Mouse (Mus musculus): ENCODE results near the gene Apol9b. TPM values are rescaled to one million over a fixed set of nuclear protein-coding genes. Genes with fewer than 3 reads are reported as not detected.
"Not testable (repeated sequence)": the region's sequence is repeated elsewhere in the genome, so short reads cannot be mapped to it uniquely, and the experiment has no call there.

Gene Apol9b
- polyA plus RNA-seq, 1 experiment from 2014 or later, result 0.17 TPM

DNA sequence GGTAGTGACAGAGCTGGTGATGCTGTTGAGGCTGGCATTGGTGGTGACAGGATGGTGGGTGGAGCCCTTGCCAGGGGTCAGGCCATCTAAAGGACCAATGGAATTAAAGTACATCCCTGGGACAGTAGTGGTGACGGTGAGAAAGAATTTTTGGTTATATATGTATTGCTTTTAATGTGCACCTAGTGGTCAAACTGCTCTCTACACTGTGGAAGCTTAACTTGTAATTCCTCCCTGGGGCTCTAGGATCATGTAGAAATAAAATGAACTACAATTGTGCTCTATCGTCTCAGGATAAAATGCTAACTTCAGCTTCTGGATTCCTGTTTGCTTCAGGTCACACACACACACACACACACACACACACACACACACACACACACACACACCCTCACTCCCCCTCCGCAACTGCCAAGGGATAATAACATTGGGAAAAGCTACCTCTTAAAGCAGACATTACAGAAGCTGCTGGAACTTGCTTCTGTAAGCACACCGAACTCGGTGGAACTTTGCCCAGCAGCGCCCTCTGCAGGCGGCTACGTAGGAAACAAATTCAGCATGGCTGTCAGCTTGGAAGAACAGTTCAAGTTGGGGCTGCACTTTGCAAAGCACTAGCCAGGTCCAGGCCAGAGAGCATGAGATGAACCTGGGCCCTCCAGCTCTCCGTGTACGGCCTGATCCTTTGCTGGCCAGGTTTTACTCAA is 4.5 kb upstream of the Apol9b start:
- not testable (repeated sequence) for H3K9ac ChIP-seq (ENCODE audit: low read length); H3K27ac ChIP-seq (ENCODE audit: low read length); H3K9me3 ChIP-seq (replicated peaks; ENCODE audit: control insufficient read depth, low read length); H3K4me3 ChIP-seq (ENCODE audit: low read length); H3K36me3 ChIP-seq (ENCODE audit: control insufficient read depth, insufficient read depth); H3K4me2 ChIP-seq (ENCODE audit: low read depth, low read length); H3K4me1 ChIP-seq (ENCODE audit: control insufficient read depth, insufficient read depth, low read length); H3K27me3 ChIP-seq (ENCODE audit: control insufficient read depth, insufficient read depth, low read length); ATAC-seq (replicated peaks; ENCODE audit: extremely low read depth, insufficient read depth, low FRiP score)
- 21% methylated on average over 3 of the region's 10 CpGs for WGBS

DNA sequence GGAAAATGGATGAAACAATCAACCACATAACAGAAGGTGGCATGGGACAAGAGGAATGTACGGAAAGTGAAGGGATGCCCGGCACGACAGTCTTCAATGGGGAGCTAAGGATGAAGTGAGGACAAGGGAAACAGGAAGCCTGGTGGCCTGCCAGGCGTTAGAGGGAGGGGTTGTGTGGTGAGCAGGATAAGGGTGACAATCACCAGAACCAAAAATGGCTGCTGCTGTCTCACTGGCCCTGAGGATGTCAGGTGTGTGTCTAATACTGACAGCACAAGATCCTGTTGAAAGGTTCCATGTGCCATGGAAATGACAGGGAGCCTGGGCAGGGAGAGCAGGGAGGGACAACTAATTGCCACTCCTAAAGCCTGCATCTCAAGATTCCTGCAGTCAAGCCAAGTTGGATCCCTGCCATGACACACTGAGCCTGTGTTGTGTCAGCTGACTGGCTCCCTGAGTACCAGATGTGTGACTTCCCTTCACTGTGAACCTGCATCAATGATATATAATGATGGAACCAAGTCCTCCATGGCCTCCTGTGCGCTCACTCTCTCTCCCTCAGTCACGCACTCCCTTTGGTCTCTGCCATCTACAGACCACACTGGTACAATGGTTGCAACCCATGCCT is 3.3 kb upstream of the Apol9b start:
- 13% methylated on average over 6 of the region's 6 CpGs for WGBS
- not testable (repeated sequence) for H3K9me3 ChIP-seq (replicated peaks; ENCODE audit: control insufficient read depth, low read length); H3K4me1 ChIP-seq (ENCODE audit: control insufficient read depth, insufficient read depth, low read length); H3K36me3 ChIP-seq (ENCODE audit: control insufficient read depth, insufficient read depth); H3K9ac ChIP-seq (ENCODE audit: low read length); H3K4me3 ChIP-seq (ENCODE audit: low read length); H3K27ac ChIP-seq (ENCODE audit: low read length); H3K27me3 ChIP-seq (ENCODE audit: control insufficient read depth, insufficient read depth, low read length); H3K4me2 ChIP-seq (ENCODE audit: low read depth, low read length)
- ATAC-seq (replicated peaks; ENCODE audit: extremely low read depth, insufficient read depth, low FRiP score), result peak; percentile 88

GRCm38 (mm10) chr15:77727139-77727538 is 1.7 kb upstream of the Apol9b start:
- not testable (repeated sequence) for H3K9ac ChIP-seq (ENCODE audit: low read length); H3K9me3 ChIP-seq (replicated peaks; ENCODE audit: control insufficient read depth, low read length); H3K4me2 ChIP-seq (ENCODE audit: low read depth, low read length); H3K27me3 ChIP-seq (ENCODE audit: control insufficient read depth, insufficient read depth, low read length); ATAC-seq (replicated peaks; ENCODE audit: extremely low read depth, insufficient read depth, low FRiP score); H3K4me3 ChIP-seq (ENCODE audit: low read length); H3K27ac ChIP-seq (ENCODE audit: low read length); H3K36me3 ChIP-seq (ENCODE audit: control insufficient read depth, insufficient read depth); H3K4me1 ChIP-seq (ENCODE audit: control insufficient read depth, insufficient read depth, low read length)
- WGBS, result 10% methylated on average over 3 of the region's 3 CpGs

GRCm38 (mm10) chr15:77727745-77728144 is 1.1 kb upstream of the Apol9b start:
- not testable (repeated sequence) for H3K4me1 ChIP-seq (ENCODE audit: control insufficient read depth, insufficient read depth, low read length); H3K4me2 ChIP-seq (ENCODE audit: low read depth, low read length); H3K36me3 ChIP-seq (ENCODE audit: control insufficient read depth, insufficient read depth); H3K27me3 ChIP-seq (ENCODE audit: control insufficient read depth, insufficient read depth, low read length); H3K27ac ChIP-seq (ENCODE audit: low read length); ATAC-seq (replicated peaks; ENCODE audit: extremely low read depth, insufficient read depth, low FRiP score); H3K4me3 ChIP-seq (ENCODE audit: low read length); H3K9ac ChIP-seq (ENCODE audit: low read length); H3K9me3 ChIP-seq (replicated peaks; ENCODE audit: control insufficient read depth, low read length)
- 83% methylated on average over 3 of the region's 3 CpGs for WGBS

GRCm38 (mm10) chr15:77731605-77732004 is 2.8 kb downstream of the Apol9b start:
- H3K4me1 ChIP-seq (ENCODE audit: control insufficient read depth, insufficient read depth, low read length), result peaks cover 7% of the 10 kb centered on the region
- H3K36me3 ChIP-seq (ENCODE audit: control insufficient read depth, insufficient read depth), result no peaks in the 10 kb centered on the region
- ATAC-seq (replicated peaks; ENCODE audit: extremely low read depth, insufficient read depth, low FRiP score), result no peak
- 89% methylated on average over 5 of the region's 5 CpGs for WGBS
- no peaks in the 10 kb centered on the region for H3K27me3 ChIP-seq (ENCODE audit: control insufficient read depth, insufficient read depth, low read length)
- no peak overlapping the region for H3K4me3 ChIP-seq (ENCODE audit: low read length)
- no peak overlapping the region for H3K27ac ChIP-seq (ENCODE audit: low read length)
- H3K4me2 ChIP-seq (ENCODE audit: low read depth, low read length), result no peak overlapping the region
- H3K9ac ChIP-seq (ENCODE audit: low read length), result no peak overlapping the region
- H3K9me3 ChIP-seq (replicated peaks; ENCODE audit: control insufficient read depth, low read length), result no peaks in the 10 kb centered on the region

DNA sequence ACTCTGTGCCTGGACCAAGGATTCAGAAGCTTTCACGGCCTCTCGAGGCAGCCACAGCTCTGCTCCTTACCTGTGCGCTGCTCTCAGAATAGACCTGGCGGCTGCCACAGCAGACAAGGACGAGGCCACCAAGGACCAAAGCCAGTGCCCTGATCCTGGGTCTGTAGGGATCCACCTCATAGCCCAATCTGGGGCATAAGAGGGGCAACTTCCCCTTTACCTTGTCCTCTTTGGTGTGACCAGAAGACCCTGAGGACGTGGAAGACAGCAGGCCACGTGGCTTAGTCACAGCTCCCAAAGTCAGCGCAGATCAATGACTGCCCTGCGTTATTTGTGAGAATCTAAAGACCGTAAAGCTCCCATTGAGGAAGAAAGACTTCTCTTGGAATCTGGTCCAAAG is 4.0 kb downstream of the Apol9b start:
- WGBS, result 73% methylated on average over 10 of the region's 10 CpGs

GRCm38 (mm10) chr15:77733380-77733779 is 4.5 kb downstream of the Apol9b start:
- H3K4me1 ChIP-seq (ENCODE audit: control insufficient read depth, insufficient read depth, low read length); H3K36me3 ChIP-seq (ENCODE audit: control insufficient read depth, insufficient read depth): not testable (repeated sequence)
- ATAC-seq (replicated peaks; ENCODE audit: extremely low read depth, insufficient read depth, low FRiP score), result peak; percentile 63

More for the DNA sequence above, 4.0 kb downstream of the Apol9b start:
- H3K27ac ChIP-seq (ENCODE audit: low read length); H3K4me3 ChIP-seq (ENCODE audit: low read length); H3K4me2 ChIP-seq (ENCODE audit: low read depth, low read length); H3K4me1 ChIP-seq (ENCODE audit: control insufficient read depth, insufficient read depth, low read length); ATAC-seq (replicated peaks; ENCODE audit: extremely low read depth, insufficient read depth, low FRiP score); H3K36me3 ChIP-seq (ENCODE audit: control insufficient read depth, insufficient read depth); H3K9ac ChIP-seq (ENCODE audit: low read length); H3K27me3 ChIP-seq (ENCODE audit: control insufficient read depth, insufficient read depth, low read length); H3K9me3 ChIP-seq (replicated peaks; ENCODE audit: control insufficient read depth, low read length): not testable (repeated sequence)

GRCm38 (mm10) chr15:77733903-77734302 is 5.1 kb downstream of the Apol9b start:
- not testable (repeated sequence) for ATAC-seq (replicated peaks; ENCODE audit: extremely low read depth, insufficient read depth, low FRiP score); H3K4me1 ChIP-seq (ENCODE audit: control insufficient read depth, insufficient read depth, low read length); H3K27ac ChIP-seq (ENCODE audit: low read length); H3K27me3 ChIP-seq (ENCODE audit: control insufficient read depth, insufficient read depth, low read length); H3K4me3 ChIP-seq (ENCODE audit: low read length); H3K4me2 ChIP-seq (ENCODE audit: low read depth, low read length); H3K36me3 ChIP-seq (ENCODE audit: control insufficient read depth, insufficient read depth); H3K9me3 ChIP-seq (replicated peaks; ENCODE audit: control insufficient read depth, low read length); H3K9ac ChIP-seq (ENCODE audit: low read length)
- WGBS, result 33% methylated on average over 4 of the region's 4 CpGs

More at GRCm38 (mm10) chr15:77733380-77733779, 4.5 kb downstream of the Apol9b start:
- not testable (repeated sequence) for H3K9ac ChIP-seq (ENCODE audit: low read length); H3K27ac ChIP-seq (ENCODE audit: low read length); H3K9me3 ChIP-seq (replicated peaks; ENCODE audit: control insufficient read depth, low read length); H3K4me3 ChIP-seq (ENCODE audit: low read length); H3K4me2 ChIP-seq (ENCODE audit: low read depth, low read length); H3K27me3 ChIP-seq (ENCODE audit: control insufficient read depth, insufficient read depth, low read length)
- WGBS, result 35% methylated on average over 8 of the region's 8 CpGs

DNA sequence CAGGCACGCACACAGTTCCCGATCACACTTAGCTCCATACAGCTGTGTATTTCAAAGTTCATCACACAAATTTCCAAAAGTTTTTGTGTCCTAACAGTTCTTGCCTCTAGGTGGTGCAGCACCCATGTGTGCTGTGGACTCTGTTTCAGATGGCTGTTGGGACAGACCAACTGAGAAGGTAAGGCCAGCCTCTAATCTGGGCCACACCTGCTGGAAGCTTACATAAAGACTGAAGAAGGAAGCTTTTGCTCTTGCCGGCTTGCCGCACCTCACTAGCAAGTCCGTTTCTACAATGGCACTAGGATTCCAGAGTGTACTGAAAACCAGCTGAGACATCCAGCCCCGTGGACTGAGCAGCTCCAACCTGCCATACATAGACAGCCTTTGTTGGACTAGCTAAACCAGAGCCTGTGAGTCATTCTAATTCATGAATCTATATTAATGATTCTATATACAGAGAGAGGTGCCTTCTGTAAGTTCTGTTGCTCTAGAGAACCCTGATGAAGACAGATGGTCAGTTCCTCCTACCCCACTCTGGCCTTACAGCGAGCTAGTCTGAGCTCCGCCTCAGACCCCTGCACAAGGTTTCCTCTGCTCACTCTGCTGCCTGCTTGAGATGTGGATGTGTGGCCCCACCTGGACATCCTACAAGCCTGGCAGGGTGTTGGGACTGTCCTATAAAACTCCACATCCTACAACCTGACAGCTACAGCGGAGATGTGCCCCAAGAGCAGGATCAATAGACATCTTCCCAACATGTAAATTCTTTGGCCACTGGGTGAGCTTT is 11.9 kb downstream of the Apol9b start:
- Histone ChIP-seq H3K9ac (ENCODE audit: low read length) (no peak overlapping the region), H3K4me2 (ENCODE audit: low read depth, low read length) (no peak overlapping the region), H3K36me3 (ENCODE audit: control insufficient read depth, insufficient read depth) (no peaks in the 10 kb centered on the region), H3K27me3 (ENCODE audit: control insufficient read depth, insufficient read depth, low read length) (no peaks in the 10 kb centered on the region), H3K9me3 (replicated peaks; ENCODE audit: control insufficient read depth, low read length) (no peaks in the 10 kb centered on the region), H3K27ac (ENCODE audit: low read length) (no peak overlapping the region), H3K4me3 (ENCODE audit: low read length) (no peak overlapping the region), H3K4me1 (ENCODE audit: control insufficient read depth, insufficient read depth, low read length) (no peaks in the 10 kb centered on the region)
- 74% methylated on average over 9 of the region's 9 CpGs for WGBS
- ATAC-seq (replicated peaks; ENCODE audit: extremely low read depth, insufficient read depth, low FRiP score), result no peak
